Mouse (Mus musculus): ENCODE data around the gene Vmn2r43. TPM values are rescaled to one million over a fixed set of nuclear protein-coding genes. Genes with fewer than 3 reads are reported as not detected.

The Vmn2r43 gene
- polyA plus RNA-seq (2014; fragmentation: Illumina TruSeq; extraction: RNeasy Lipid Tissue Mini Kit (QIAGEN cat#74804); ENCODE audit: low read depth, low replicate concordance): not detected

DNA sequence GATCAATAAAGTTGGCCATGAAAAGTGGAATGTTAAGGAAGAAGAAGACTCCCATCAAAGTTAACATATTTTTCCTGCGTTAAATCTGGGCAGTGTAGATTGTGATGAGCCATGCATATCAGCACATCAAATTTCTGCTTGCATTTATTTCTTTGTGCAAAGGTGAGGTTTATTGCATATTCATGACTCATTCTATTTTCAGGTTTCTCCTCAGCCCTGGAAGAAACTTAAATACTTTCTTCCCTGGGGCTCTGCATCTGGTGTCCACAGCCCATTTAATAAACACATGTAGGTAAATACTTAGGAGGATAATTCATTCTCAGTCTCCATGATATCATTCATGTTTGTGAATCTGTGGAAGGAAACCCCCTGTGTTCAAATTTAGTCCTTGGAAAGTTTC, at the start of gene Vmn2r43:
Vmn2r43 (minus strand) TSS at position 101 of the 400 bp plus-strand sequence.

DNA sequence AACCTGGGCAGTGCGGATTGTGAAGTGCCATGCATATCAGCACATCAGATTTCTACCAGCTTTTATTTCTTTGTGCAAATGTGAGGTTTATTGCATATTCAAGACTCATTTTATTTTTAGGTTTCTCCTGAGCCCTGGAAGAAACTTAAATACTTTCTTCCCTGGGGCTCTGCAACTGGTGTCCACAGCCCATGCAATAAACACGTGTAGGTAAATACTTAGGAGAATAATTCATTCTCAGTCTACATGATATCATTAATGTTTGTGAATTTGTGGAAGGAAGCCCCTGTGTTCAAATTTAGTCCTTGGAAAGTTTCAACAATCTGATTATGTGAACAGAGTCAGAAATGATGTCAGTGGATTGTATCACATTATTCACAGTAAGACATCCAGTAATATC, 60.2 kb downstream of the Vmn2r43 start, which contains the start of gene Vmn2r42:
Vmn2r42 (minus strand) TSS at position 101 of the 400 bp plus-strand sequence.

Other genes with a start within 250 kb of the Vmn2r43 start
- gene Vmn2r41, start 98.9 kb downstream of the Vmn2r43 start, polyA plus RNA-seq (2014; fragmentation: Illumina TruSeq; extraction: RNeasy Lipid Tissue Mini Kit (QIAGEN cat#74804); ENCODE audit: low read depth, low replicate concordance): not detected
- gene Vmn2r42, start 60.3 kb downstream of the Vmn2r43 start, polyA plus RNA-seq (2014; fragmentation: Illumina TruSeq; extraction: RNeasy Lipid Tissue Mini Kit (QIAGEN cat#74804); ENCODE audit: low read depth, low replicate concordance): not detected
- not detected for gene Vmn2r44, start 122.7 kb upstream of the Vmn2r43 start, polyA plus RNA-seq (2014; fragmentation: Illumina TruSeq; extraction: RNeasy Lipid Tissue Mini Kit (QIAGEN cat#74804); ENCODE audit: low read depth, low replicate concordance)
- not detected for gene Vmn2r45, start 228.5 kb upstream of the Vmn2r43 start, polyA plus RNA-seq (2014; fragmentation: Illumina TruSeq; extraction: RNeasy Lipid Tissue Mini Kit (QIAGEN cat#74804); ENCODE audit: low read depth, low replicate concordance)